Mouse (Mus musculus): ENCODE measurements around the gene Trim31. TPM values are rescaled to one million over a fixed set of nuclear protein-coding genes. Genes with fewer than 3 reads are reported as not detected.

Gene Trim31
- total and polyA plus RNA-seq, 3 experiments = not detected

GRCm38 (mm10) chr17:36856236-36856635, 41.7 kb upstream of the Trim31 start:
- DNase-seq (ENCODE audit: low read depth, low spot score) = no peak
- H3K27me3 ChIP-seq (ENCODE audit: control insufficient read depth in 1 of 2, insufficient read depth in 2 of 2, low read length in 2 of 2) = no peaks in the 10 kb centered on the region
- no peak overlapping the region for H3K4me3 ChIP-seq (ENCODE audit: control insufficient read depth in 1 of 2, insufficient read depth in 1 of 2, low read depth in 2 of 2, low read length in 2 of 2)
- no peak overlapping the region for H3K9ac ChIP-seq (ENCODE audit: control insufficient read depth, low read depth, low read length, poor library complexity, severe bottlenecking)
- no peak for TF ChIP-seq POLR2AphosphoS5 (IDR thresholded peaks at IDR 0.05; ENCODE audit: borderline replicate concordance, low read depth, low read length)
- no peak for TF ChIP-seq ZNF384 (IDR thresholded peaks at IDR 0.05; ENCODE audit: low read depth, low read length)
- no peak for TF ChIP-seq NRF1 (IDR thresholded peaks at IDR 0.05; ENCODE audit: insufficient read depth, low read depth, low read length, poor library complexity, severe bottlenecking)
- no peak for TF ChIP-seq NELFE (IDR thresholded peaks at IDR 0.05; ENCODE audit: low read depth, low read length)
- no peak for TF ChIP-seq CHD2 (IDR thresholded peaks at IDR 0.05; ENCODE audit: low read length)
- no peak for TF ChIP-seq MYB (IDR thresholded peaks at IDR 0.05; ENCODE audit: low read depth, low read length)
- TF ChIP-seq GATA1 (IDR thresholded peaks at IDR 0.05; ENCODE audit: low read depth, low read length) = no peak
- H3K79me2 ChIP-seq (ENCODE audit: control insufficient read depth, insufficient read depth, low read length, poor library complexity) = no peaks in the 10 kb centered on the region
- no peak overlapping the region for H3K27ac ChIP-seq (ENCODE audit: control insufficient read depth, low read depth, low read length)
- no peaks in the 10 kb centered on the region for H3K4me1 ChIP-seq (ENCODE audit: control insufficient read depth in 1 of 2, insufficient read depth in 2 of 2, low read length in 2 of 2)
- H3K36me3 ChIP-seq (ENCODE audit: control insufficient read depth in 1 of 2, insufficient read depth in 2 of 2, low read length in 2 of 2) = no peaks in the 10 kb centered on the region
- H3K9me3 ChIP-seq (replicated peaks; ENCODE audit: insufficient read depth, low read length) = no peaks in the 10 kb centered on the region

GRCm38 (mm10) chr17:36858181-36858580, 39.7 kb upstream of the Trim31 start:
- TF ChIP-seq USF2 (IDR thresholded peaks at IDR 0.05; ENCODE audit: borderline replicate concordance in 1 of 2, insufficient read depth in 1 of 2, low read depth in 1 of 2, low read length in 2 of 2) (no peak), ZKSCAN1 (IDR thresholded peaks at IDR 0.05; ENCODE audit: low read depth, low read length) (no peak), E2F4 (IDR thresholded peaks at IDR 0.05; ENCODE audit: borderline replicate concordance, low read depth, low read length) (no peak), POLR2AphosphoS2 (IDR thresholded peaks at IDR 0.05; ENCODE audit: low read length) (no peak), RAD21 (IDR thresholded peaks at IDR 0.05; ENCODE audit: low read depth, low read length) (no peak), MAX (IDR thresholded peaks at IDR 0.05; ENCODE audit: low read length) (no peak), TCF12 (IDR thresholded peaks at IDR 0.05; ENCODE audit: low read depth, low read length) (no peak), BHLHE40 (IDR thresholded peaks at IDR 0.05; ENCODE audit: borderline replicate concordance, low read depth, low read length) (no peak)
- Histone ChIP-seq H3K79me2 (ENCODE audit: control insufficient read depth, insufficient read depth, low read length, poor library complexity) (no peaks in the 10 kb centered on the region), H3K4me1 (ENCODE audit: control insufficient read depth in 1 of 2, insufficient read depth in 2 of 2, low read length in 2 of 2) (no peaks in the 10 kb centered on the region), H3K9ac (ENCODE audit: control insufficient read depth, low read depth, low read length, poor library complexity, severe bottlenecking) (no peak overlapping the region), H3K9me3 (replicated peaks; ENCODE audit: insufficient read depth, low read length) (no peaks in the 10 kb centered on the region), H3K4me3 (ENCODE audit: control insufficient read depth in 1 of 2, insufficient read depth in 1 of 2, low read depth in 2 of 2, low read length in 2 of 2) (no peak overlapping the region), H3K36me3 (ENCODE audit: control insufficient read depth in 1 of 2, insufficient read depth in 2 of 2, low read length in 2 of 2) (no peaks in the 10 kb centered on the region), H3K27me3 (ENCODE audit: control insufficient read depth in 1 of 2, insufficient read depth in 2 of 2, low read length in 2 of 2) (no peaks in the 10 kb centered on the region), H3K27ac (ENCODE audit: control insufficient read depth, low read depth, low read length) (no peak overlapping the region)
- DNase-seq (ENCODE audit: low read depth, low spot score) = no peak

GRCm38 (mm10) chr17:36861680-36862079, 36.2 kb upstream of the Trim31 start:
- Histone ChIP-seq H3K36me3 (ENCODE audit: control insufficient read depth in 1 of 2, insufficient read depth in 2 of 2, low read length in 2 of 2) (no peaks in the 10 kb centered on the region), H3K27me3 (ENCODE audit: control insufficient read depth in 1 of 2, insufficient read depth in 2 of 2, low read length in 2 of 2) (no peaks in the 10 kb centered on the region), H3K9me3 (replicated peaks; ENCODE audit: insufficient read depth, low read length) (no peaks in the 10 kb centered on the region), H3K9ac (ENCODE audit: control insufficient read depth, low read depth, low read length, poor library complexity, severe bottlenecking) (no peak overlapping the region), H3K4me1 (ENCODE audit: control insufficient read depth in 1 of 2, insufficient read depth in 2 of 2, low read length in 2 of 2) (no peaks in the 10 kb centered on the region), H3K4me3 (ENCODE audit: control insufficient read depth in 1 of 2, insufficient read depth in 1 of 2, low read depth in 2 of 2, low read length in 2 of 2) (no peak overlapping the region), H3K27ac (ENCODE audit: control insufficient read depth, low read depth, low read length) (no peak overlapping the region), H3K79me2 (ENCODE audit: control insufficient read depth, insufficient read depth, low read length, poor library complexity) (no peaks in the 10 kb centered on the region)
- no peak for DNase-seq (ENCODE audit: low read depth, low spot score)
- TF ChIP-seq SMC3 (IDR thresholded peaks at IDR 0.05; ENCODE audit: low read depth, low read length) = no peak
- TF ChIP-seq MAX (IDR thresholded peaks at IDR 0.05; ENCODE audit: low read length) = no peak
- no peak for TF ChIP-seq MYB (IDR thresholded peaks at IDR 0.05; ENCODE audit: low read depth, low read length)
- TF ChIP-seq RAD21 (IDR thresholded peaks at IDR 0.05; ENCODE audit: low read depth, low read length) = no peak
- TF ChIP-seq E2F4 (IDR thresholded peaks at IDR 0.05; ENCODE audit: borderline replicate concordance, low read depth, low read length) = no peak
- TF ChIP-seq CHD2 (IDR thresholded peaks at IDR 0.05; ENCODE audit: low read length) = no peak
- TF ChIP-seq USF1 (IDR thresholded peaks at IDR 0.05; ENCODE audit: low read depth, low read length) = no peak
- TF ChIP-seq UBTF (IDR thresholded peaks at IDR 0.05; ENCODE audit: borderline replicate concordance, insufficient read depth, low read depth, low read length) = no peak
- no peak for TF ChIP-seq POLR2AphosphoS5 (IDR thresholded peaks at IDR 0.05; ENCODE audit: borderline replicate concordance, low read depth, low read length)
- TF ChIP-seq SIN3A (IDR thresholded peaks at IDR 0.05; ENCODE audit: low read length) = no peak
- no peak for TF ChIP-seq NELFE (IDR thresholded peaks at IDR 0.05; ENCODE audit: low read depth, low read length)
- TF ChIP-seq USF2 (IDR thresholded peaks at IDR 0.05; ENCODE audit: borderline replicate concordance in 1 of 2, insufficient read depth in 1 of 2, low read depth in 1 of 2, low read length in 2 of 2) = no peak
- no peak for TF ChIP-seq MAFK (IDR thresholded peaks at IDR 0.05; ENCODE audit: borderline replicate concordance, low read depth, low read length)
- TF ChIP-seq BHLHE40 (IDR thresholded peaks at IDR 0.05; ENCODE audit: borderline replicate concordance, low read depth, low read length) = no peak
- no peak for TF ChIP-seq KAT2A (conservative IDR thresholded peaks at IDR 0.05; ENCODE audit: low read depth, low read length)
- TF ChIP-seq ZMIZ1 (IDR thresholded peaks at IDR 0.05; ENCODE audit: low read depth, low read length) = no peak
- no peak for TF ChIP-seq RCOR1 (IDR thresholded peaks at IDR 0.05; ENCODE audit: low read depth, low read length)

All from MEL (cell line).